Mouse (Mus musculus): Measurements from ENCODE around the gene Per2. TPM values are rescaled to one million over a fixed set of nuclear protein-coding genes. Genes with fewer than 3 reads are reported as not detected.
A peak's percentile ranks its signal among the peaks of the same experiment; 100 is the strongest.

Gene Per2
- polyA plus RNA-seq, 1 experiment from 2014 or later: 6.8 TPM

DNA sequence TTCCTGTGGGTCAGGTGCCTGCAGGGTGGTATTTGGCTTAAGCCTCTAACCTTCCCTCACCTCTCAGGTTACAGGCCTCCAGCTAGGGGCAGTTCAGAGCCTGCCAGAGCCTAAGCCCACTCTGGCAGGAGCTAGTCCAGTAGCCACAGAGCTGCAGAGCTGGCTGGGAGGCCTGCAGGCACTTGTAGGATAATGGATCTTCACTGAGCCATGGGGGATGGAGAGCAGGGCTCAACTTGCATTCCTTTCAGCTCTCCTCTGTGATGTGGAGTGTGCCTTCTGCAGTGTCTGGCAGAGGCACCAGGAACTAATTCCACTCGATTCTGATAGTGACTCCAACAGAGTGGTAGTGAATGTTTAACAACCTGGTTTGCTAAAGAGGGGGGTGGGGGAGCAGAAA lies 6.1 kb upstream of the Per2 start:
- H3K4me2 ChIP-seq (ENCODE audit: low read length): no peak overlapping the region
- no peak overlapping the region for H3K9ac ChIP-seq (replicated peaks; ENCODE audit: low read length)
- no peak overlapping the region for H3K4me3 ChIP-seq (replicated peaks; ENCODE audit: low read depth, low read length)
- WGBS: 29% methylated on average over 1 of the region's 1 CpGs
- DNase-seq (no peak), ATAC-seq (ENCODE audit: low FRiP score, low TSS enrichment) (no peak)
- H3K4me1 ChIP-seq (ENCODE audit: control insufficient read depth, insufficient read depth, low read length): peaks cover under 1% of the 10 kb centered on the region; the same call in 1 of the 2 replicates
- H3K9me3 ChIP-seq (ENCODE audit: control insufficient read depth, low read length): no peaks in the 10 kb centered on the region
- no peak overlapping the region for H3K27ac ChIP-seq (replicated peaks; ENCODE audit: low read depth, low read length)
- H3K36me3 ChIP-seq (ENCODE audit: control insufficient read depth, insufficient read depth, low read length): no peaks in the 10 kb centered on the region
- H3K27me3 ChIP-seq (ENCODE audit: control insufficient read depth, insufficient read depth, low read length): no peaks in the 10 kb centered on the region

GRCm38 (mm10) chr1:91464436-91464835 lies 5.3 kb upstream of the Per2 start:
- no peaks in the 10 kb centered on the region for H3K9me3 ChIP-seq (ENCODE audit: control insufficient read depth, low read length)
- DNase-seq (no peak), ATAC-seq (ENCODE audit: low FRiP score, low TSS enrichment) (no peak)
- no peaks in the 10 kb centered on the region for H3K36me3 ChIP-seq (ENCODE audit: control insufficient read depth, insufficient read depth, low read length)
- peaks cover 7% of the 10 kb centered on the region for H3K4me1 ChIP-seq (ENCODE audit: control insufficient read depth, insufficient read depth, low read length)
- H3K4me2 ChIP-seq (ENCODE audit: low read length): no peak overlapping the region
- H3K27me3 ChIP-seq (ENCODE audit: control insufficient read depth, insufficient read depth, low read length): no peaks in the 10 kb centered on the region
- no peak overlapping the region for H3K4me3 ChIP-seq (replicated peaks; ENCODE audit: low read depth, low read length)
- H3K27ac ChIP-seq (replicated peaks; ENCODE audit: low read depth, low read length): no peak overlapping the region
- H3K9ac ChIP-seq (replicated peaks; ENCODE audit: low read length): no peak overlapping the region
- 61% methylated on average over 5 of the region's 5 CpGs for WGBS

DNA sequence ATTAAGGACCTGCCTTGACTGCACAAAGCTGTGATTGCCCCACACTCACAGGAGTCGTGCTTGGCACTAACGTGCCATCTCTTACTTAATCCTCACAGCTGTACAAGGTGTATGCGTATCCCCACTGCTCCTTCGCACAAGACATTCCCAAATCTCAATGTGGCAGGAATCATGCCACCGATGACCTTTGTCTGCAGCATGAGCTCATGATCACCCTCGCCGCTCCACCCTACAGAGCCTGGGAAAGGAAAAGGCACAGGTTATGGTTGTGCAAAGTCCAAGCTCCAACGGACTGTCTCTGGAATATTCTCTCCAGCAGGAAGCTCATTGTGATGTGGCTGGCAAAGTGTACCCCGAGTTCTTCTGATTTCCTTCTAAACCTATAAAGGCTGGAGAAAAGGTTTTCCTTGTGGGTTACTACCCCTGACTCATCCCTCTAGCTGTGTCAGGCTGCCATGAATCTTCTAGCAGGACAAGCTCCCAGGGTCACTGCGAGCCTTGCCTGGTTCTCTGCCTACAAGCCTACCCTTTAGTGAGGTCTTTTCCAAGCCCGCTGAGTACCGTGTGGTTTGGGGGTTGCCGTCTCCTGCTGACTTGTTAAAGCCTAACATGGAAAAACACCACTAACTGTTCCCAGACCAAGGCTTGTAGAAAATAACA lies 4.3 kb upstream of the Per2 start:
- Histone ChIP-seq H3K4me2 (ENCODE audit: low read length) (no peak overlapping the region), H3K4me3 (replicated peaks; ENCODE audit: low read depth, low read length) (no peak overlapping the region), H3K27me3 (ENCODE audit: control insufficient read depth, insufficient read depth, low read length) (no peaks in the 10 kb centered on the region), H3K27ac (replicated peaks; ENCODE audit: low read depth, low read length) (no peak overlapping the region), H3K4me1 (ENCODE audit: control insufficient read depth, insufficient read depth, low read length) (peaks cover 9% of the 10 kb centered on the region), H3K9ac (replicated peaks; ENCODE audit: low read length) (no peak overlapping the region), H3K9me3 (ENCODE audit: control insufficient read depth, low read length) (no peaks in the 10 kb centered on the region), H3K36me3 (ENCODE audit: control insufficient read depth, insufficient read depth, low read length) (no peaks in the 10 kb centered on the region)
- no peak for ATAC-seq (ENCODE audit: low FRiP score, low TSS enrichment)
- 87% methylated on average over 13 of the region's 13 CpGs for WGBS
- no peak for DNase-seq

GRCm38 (mm10) chr1:91460564-91460963 lies 1.4 kb upstream of the Per2 start:
- no peak overlapping the region for H3K9ac ChIP-seq (replicated peaks; ENCODE audit: low read length)
- H3K27me3 ChIP-seq (ENCODE audit: control insufficient read depth, insufficient read depth, low read length): no peaks in the 10 kb centered on the region; the same call in 1 of the 2 replicates
- WGBS: 39% methylated on average over 4 of the region's 4 CpGs

DNA sequence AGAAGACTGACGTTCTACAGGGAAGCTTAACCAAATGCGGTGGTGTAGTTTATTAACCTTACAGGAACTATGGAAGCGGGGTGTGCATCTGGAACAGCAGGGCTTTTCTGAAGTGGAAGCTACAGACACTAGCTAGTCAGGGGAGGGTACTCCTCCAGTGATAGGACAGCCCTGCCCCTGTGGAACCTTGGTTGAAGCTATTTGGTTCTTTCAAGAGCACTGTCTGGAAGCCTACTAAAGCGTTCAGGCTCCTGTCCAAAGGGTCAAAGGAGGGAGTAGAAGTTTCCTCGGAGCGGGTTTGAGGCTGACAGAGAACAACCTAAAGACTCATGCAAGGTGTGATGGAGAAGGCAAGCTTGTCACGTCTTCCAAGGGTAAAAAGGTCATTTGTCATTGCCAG lies 945 bp upstream of the Per2 start:
- Histone ChIP-seq H3K4me2 (ENCODE audit: low read length) (peak overlapping the region; percentile 87), H3K4me1 (ENCODE audit: control insufficient read depth, insufficient read depth, low read length) (peaks cover 28% of the 10 kb centered on the region), H3K27ac (replicated peaks; ENCODE audit: low read depth, low read length) (peak overlapping the region; percentile 78; the same call in 1 of the 2 replicates), H3K27me3 (ENCODE audit: control insufficient read depth, insufficient read depth, low read length) (no peaks in the 10 kb centered on the region; the same call in 1 of the 2 replicates), H3K36me3 (ENCODE audit: control insufficient read depth, insufficient read depth, low read length) (no peaks in the 10 kb centered on the region), H3K9me3 (ENCODE audit: control insufficient read depth, low read length) (no peaks in the 10 kb centered on the region), H3K9ac (replicated peaks; ENCODE audit: low read length) (peak overlapping the region; percentile 58), H3K4me3 (replicated peaks; ENCODE audit: low read depth, low read length) (peak overlapping the region; percentile 71)
- DNase-seq: no peak
- no peak for ATAC-seq (ENCODE audit: low FRiP score, low TSS enrichment)
- 44% methylated on average over 7 of the region's 7 CpGs for WGBS

More at GRCm38 (mm10) chr1:91460564-91460963, 1.4 kb upstream of the Per2 start:
- Histone ChIP-seq H3K4me1 (ENCODE audit: control insufficient read depth, insufficient read depth, low read length) (peaks cover 28% of the 10 kb centered on the region), H3K4me2 (ENCODE audit: low read length) (no peak overlapping the region), H3K4me3 (replicated peaks; ENCODE audit: low read depth, low read length) (no peak overlapping the region), H3K27ac (replicated peaks; ENCODE audit: low read depth, low read length) (no peak overlapping the region), H3K36me3 (ENCODE audit: control insufficient read depth, insufficient read depth, low read length) (no peaks in the 10 kb centered on the region), H3K9me3 (ENCODE audit: control insufficient read depth, low read length) (no peaks in the 10 kb centered on the region)
- ATAC-seq (ENCODE audit: low FRiP score, low TSS enrichment) (no peak), DNase-seq (no peak)

DNA sequence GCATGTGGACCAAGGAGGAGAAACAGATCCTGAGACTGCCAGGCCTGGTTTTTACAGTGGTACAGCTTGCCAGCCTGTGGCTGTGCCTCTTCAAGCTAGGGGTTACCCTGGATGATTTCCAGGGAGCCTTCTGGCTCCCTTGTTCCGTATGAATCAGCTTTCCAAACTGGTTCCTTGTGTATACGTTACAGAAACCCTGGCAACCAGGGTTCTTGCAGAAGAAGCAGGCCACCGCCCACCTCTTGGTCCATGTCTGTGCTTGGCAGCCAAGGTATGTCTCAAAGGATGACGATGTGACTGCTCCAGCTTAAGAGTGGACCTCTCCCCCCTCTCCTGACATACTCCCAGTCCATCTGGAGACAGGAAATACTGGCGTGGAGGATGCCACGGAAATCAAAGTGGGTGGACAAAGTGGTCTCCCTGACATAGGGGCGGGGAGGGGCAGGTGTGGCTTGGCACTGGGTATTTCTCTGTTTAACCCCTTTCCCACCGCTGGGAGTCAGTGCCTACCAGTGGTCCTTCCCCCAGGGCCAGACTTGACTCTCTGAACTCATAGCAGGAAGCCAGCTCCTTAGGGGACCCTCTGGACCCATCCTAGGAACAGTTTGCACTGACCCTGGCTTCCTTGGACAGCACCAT lies 782 bp downstream of the Per2 start:
- Histone ChIP-seq H3K9me3 (ENCODE audit: control insufficient read depth, low read length) (no peaks in the 10 kb centered on the region), H3K27ac (replicated peaks; ENCODE audit: low read depth, low read length) (peak overlapping the region; percentile 76; the same call in 1 of the 2 replicates), H3K9ac (replicated peaks; ENCODE audit: low read length) (peak overlapping the region; percentile 57), H3K4me1 (ENCODE audit: control insufficient read depth, insufficient read depth, low read length) (peaks cover 28% of the 10 kb centered on the region), H3K4me3 (replicated peaks; ENCODE audit: low read depth, low read length) (peak overlapping the region; percentile 71), H3K4me2 (ENCODE audit: low read length) (peak overlapping the region; percentile 87), H3K27me3 (ENCODE audit: control insufficient read depth, insufficient read depth, low read length) (no peaks in the 10 kb centered on the region; the same call in 1 of the 2 replicates), H3K36me3 (ENCODE audit: control insufficient read depth, insufficient read depth, low read length) (no peaks in the 10 kb centered on the region)
- 20% methylated on average over 8 of the region's 8 CpGs for WGBS
- ATAC-seq (ENCODE audit: low FRiP score, low TSS enrichment) (no peak), DNase-seq (peak; percentile 63)

GRCm38 (mm10) chr1:91457698-91458097 lies 1.4 kb downstream of the Per2 start:
- WGBS: 75% methylated on average over 5 of the region's 5 CpGs

GRCm38 (mm10) chr1:91457116-91457515 lies 2.0 kb downstream of the Per2 start:
- Histone ChIP-seq H3K4me3 (replicated peaks; ENCODE audit: low read depth, low read length) (no peak overlapping the region), H3K36me3 (ENCODE audit: control insufficient read depth, insufficient read depth, low read length) (no peaks in the 10 kb centered on the region), H3K27me3 (ENCODE audit: control insufficient read depth, insufficient read depth, low read length) (no peaks in the 10 kb centered on the region; the same call in 1 of the 2 replicates), H3K27ac (replicated peaks; ENCODE audit: low read depth, low read length) (no peak overlapping the region), H3K4me1 (ENCODE audit: control insufficient read depth, insufficient read depth, low read length) (peaks cover 28% of the 10 kb centered on the region), H3K9ac (replicated peaks; ENCODE audit: low read length) (no peak overlapping the region), H3K9me3 (ENCODE audit: control insufficient read depth, low read length) (no peaks in the 10 kb centered on the region), H3K4me2 (ENCODE audit: low read length) (no peak overlapping the region)
- 96% methylated on average over 4 of the region's 4 CpGs for WGBS
- DNase-seq (no peak), ATAC-seq (ENCODE audit: low FRiP score, low TSS enrichment) (no peak)

More at GRCm38 (mm10) chr1:91457698-91458097, 1.4 kb downstream of the Per2 start:
- no peak for ATAC-seq (ENCODE audit: low FRiP score, low TSS enrichment)
- Histone ChIP-seq H3K27me3 (ENCODE audit: control insufficient read depth, insufficient read depth, low read length) (no peaks in the 10 kb centered on the region; the same call in 1 of the 2 replicates), H3K9ac (replicated peaks; ENCODE audit: low read length) (no peak overlapping the region), H3K4me1 (ENCODE audit: control insufficient read depth, insufficient read depth, low read length) (peaks cover 28% of the 10 kb centered on the region), H3K36me3 (ENCODE audit: control insufficient read depth, insufficient read depth, low read length) (no peaks in the 10 kb centered on the region), H3K4me2 (ENCODE audit: low read length) (peak overlapping the region; percentile 87), H3K9me3 (ENCODE audit: control insufficient read depth, low read length) (no peaks in the 10 kb centered on the region), H3K4me3 (replicated peaks; ENCODE audit: low read depth, low read length) (no peak overlapping the region), H3K27ac (replicated peaks; ENCODE audit: low read depth, low read length) (no peak overlapping the region)
- no peak for DNase-seq
